Mouse (Mus musculus) liver, adult (tissue): ENCODE measurements around the gene Plxna2.

ENCODE experiments used
- GATA4 ChIP-seq: IDR thresholded peaks from 2 replicates; pipeline ENCODE4 v1.6.1; 2014; ENCODE audit warnings: mild to moderate bottlenecking, low read length; ENCODE audit not compliant: insufficient replicate concordance

Gene Plxna2

DNA sequence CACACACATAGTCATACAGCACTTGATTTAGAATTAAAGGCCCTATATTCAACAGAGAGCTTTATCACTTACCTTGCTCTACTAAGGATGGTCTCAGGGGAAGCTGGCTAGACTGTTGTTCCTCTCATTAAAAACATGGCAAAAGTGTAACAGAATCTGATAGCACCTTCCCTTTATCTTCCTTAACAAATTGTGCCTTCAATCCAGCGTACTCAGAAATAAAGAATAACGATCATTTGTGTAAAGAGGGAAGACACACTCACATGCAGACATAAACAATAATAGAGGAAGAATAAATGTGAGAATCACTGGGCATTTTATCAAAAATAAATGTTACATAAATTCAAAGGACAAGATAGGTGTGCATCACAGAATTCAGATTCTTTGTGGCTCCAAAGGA is at the start of gene Plxna2:
Gene Plxna2 (plus strand): TSS at position 301 of the 400 bp plus-strand sequence.
- no peak for TF ChIP-seq GATA4

DNA sequence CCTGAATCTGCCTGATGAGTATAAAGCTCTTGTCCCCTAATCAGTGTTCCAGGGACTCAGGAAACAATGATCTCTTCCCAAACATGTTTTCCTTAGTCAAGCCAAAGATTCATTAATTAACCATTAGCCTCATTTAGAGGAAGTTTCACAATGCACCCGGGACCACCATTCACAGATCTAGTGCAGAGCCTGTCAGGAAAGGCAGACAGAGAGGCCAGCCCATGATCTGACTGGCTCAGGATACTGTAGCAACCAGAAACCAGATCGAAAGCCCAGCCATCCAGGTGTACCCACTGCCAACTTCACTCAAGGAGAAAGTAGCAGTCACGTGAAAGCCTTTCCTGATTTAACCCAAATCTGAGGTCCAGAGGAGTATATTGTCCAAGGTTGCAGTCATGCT is 44.1 kb upstream of the Plxna2 start:
- TF ChIP-seq GATA4 = no peak

DNA sequence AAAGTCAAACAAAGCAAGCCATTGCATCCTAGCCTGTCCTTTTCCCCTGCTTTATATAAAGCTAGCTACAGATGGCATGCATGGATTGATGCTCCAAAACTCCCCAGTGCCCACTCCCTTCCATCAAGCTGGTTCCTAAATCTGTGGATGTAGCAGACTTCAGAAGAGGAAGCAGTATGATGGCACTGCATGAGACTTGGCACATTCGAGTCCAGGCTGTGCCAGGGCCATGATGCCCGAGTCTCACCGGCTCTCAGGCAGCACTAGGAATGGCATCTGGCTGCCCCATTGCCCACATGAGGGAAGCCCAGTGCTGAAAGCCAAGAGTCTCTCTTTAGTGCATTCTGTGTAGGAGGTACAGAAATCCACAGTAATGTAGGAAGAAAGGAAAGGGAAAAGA is 39.7 kb upstream of the Plxna2 start:
- TF ChIP-seq GATA4 = no peak

DNA sequence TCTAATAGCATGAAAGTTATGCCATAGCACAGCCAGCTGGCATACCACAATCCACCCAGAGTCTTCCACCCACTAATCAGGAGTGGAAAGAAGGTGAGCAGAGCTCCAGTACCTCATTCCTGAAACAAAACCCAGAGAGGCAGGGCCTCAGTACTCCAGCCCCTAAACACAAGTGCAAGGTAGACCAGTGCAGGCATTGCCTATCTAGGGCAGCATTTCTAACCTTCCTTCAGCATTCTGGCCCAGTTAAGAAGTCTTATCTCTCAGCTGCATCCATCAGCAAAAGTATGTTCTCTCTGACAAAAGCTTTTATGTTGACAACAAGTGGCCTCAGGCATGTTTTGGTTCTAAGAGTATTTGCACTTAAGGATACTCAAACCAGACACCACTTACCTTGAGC is 37.5 kb upstream of the Plxna2 start:
- no peak for TF ChIP-seq GATA4

DNA sequence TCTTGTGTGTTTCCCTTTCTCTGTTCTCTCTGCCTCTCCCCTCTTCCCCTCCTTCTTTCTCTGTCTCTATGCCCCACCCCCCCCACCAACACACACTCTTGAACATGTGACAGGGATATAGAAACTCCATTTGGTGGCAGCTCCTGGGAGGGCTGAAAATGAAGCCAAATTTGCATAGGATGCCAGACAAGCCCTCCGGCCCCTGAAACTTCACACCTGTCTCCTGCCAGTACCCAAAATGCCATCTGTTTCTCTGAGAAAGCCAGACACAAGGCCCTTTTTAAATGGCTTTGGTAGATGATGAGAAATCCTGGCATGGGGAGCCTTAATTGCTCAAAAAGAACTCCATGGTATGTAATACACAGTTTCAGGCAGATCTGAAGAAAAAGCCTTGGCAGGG is 31.3 kb upstream of the Plxna2 start:
- no peak for TF ChIP-seq GATA4

DNA sequence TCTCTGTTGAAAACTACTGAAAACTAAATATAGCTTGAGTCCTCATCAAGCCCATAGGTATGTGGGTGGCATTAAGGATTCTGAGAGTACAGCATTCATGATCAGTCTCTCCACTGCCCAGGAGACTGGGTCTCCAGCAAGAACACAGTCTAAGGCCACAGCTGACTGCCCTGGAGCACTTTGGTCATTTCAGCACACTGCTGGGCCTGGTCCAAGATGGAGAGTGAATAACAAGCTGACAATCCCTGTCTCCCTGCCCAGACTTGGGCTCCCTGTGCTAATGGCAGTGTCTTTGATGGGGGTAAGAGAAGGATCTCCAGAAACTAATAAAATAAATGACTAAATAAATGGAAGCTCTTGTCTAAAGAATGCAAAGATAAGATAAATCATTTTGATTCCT is 30.5 kb upstream of the Plxna2 start:
- no peak for TF ChIP-seq GATA4

DNA sequence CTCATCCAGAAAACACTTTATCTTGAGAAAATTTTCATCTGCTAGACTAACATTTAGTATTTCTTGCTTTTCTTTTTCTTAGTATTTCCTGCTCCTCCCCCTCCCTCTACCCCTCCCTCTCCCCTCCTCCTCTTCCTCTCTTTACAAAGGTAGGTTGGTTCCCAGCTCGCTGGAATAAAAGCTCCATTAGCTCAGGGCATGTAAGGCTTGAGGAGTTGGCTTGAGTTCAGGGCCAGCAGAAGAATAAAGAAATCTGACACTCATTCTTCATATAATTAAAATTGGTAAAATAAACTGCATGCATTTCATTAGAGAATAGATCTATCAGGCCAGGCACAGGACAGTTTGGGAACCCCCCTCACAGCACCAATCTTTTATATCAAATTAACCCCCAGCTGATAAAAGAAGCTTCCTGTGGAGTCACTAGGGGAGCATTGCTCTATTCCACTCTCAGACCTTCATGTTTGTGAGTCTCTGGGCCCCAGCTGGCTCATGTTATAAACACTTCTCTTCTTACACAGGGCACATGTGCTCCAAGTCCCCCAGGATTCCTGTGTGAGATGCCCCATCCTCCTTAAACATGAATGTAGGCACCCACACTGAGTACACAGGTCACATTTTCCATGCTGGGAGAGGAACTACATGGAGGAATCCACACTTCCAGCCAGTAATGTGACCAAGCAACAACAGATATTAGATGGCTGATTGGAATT is 29.9 kb upstream of the Plxna2 start:
- no peak for TF ChIP-seq GATA4

DNA sequence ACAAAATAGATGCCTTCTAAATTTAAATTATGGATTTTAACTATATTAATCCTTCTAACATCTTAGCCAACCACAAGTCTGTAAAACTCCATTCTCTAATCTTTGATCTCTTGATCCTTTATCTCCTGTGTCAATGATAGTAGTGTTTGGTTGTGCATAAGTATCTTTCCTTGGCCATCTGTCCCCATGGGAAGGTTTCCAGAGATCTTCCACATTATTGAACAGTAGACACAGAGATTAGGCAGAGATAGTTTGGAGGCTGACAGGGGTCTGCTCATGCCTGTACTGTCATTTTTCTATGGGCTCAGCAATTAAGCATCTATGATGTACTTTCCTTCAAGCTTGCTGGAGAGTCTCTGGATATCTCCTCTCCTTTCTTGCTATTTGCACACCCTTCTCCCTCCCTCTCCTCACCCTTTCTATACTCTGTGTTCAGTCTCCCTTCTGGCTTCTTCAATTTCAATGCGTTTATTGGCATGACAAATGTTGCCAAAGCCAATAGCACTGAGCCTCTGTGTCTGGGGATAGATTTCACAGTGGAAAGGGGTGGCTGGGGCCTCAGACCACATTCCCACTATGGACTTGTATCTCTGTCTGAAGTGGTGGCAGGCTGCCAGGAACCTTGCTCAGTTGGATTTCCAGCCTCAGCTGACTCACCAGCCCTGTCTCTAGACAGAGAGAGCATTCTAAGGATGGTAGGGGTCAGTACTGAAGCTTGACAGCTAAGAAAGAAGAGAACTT is 29.1 kb upstream of the Plxna2 start:
- TF ChIP-seq GATA4 = no peak

DNA sequence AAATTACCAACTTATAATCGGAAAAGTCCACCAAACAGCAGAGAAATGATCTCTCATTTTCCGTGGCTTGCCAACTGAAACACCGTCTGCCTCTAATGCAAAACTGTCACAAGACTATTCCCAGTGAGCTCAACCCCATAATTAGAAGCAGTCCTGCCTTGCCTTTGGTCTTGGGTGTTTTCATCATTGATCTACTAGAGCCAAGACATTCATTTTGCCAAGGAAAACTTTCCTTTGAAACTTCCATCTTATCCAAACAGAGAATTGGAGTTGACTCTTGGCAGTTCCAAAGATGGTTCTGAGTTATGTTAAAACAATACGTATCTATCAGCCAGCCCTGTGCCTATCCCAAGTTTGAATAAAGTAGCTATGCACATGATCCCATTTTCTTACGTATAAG is 24.9 kb upstream of the Plxna2 start:
- no peak for TF ChIP-seq GATA4

DNA sequence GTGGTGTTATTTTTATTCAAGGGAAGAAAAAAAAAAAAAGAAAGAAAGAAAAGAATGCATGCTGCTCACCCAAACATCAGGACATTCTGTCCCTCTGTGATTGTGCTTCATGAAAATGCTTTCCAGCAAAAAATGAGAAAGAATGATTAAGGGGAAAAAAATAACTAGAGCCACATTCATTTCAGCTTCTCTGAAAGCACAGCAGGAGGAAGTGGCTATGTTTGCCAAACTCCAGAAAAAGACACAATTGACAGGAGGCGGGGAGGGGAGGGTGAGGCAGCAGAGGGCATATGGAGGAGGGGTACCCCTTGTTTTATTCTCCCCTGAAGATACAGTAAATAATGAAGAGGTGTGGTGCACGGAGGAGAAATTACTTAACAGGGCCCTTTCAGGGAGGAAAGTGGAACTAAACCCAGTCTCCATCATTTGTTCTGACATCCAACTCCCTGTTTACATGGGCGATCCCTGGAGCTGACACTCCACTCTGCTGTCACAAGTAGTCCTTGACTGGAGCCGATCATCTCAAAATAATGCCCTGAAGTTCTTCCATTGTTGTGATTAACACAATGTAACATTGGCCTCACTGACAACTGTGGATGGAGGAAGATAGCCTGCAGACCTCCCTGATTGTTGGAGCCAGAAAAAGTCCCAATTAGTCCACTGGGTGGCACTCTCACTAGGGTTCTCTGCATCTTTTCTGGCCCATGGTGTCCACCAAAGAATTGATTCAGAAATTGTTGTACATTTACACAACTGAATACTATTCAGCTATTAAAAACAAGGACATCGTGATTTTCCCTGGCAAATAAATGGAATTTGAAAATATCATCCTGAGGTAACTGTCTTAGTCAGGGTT is 10.4 kb upstream of the Plxna2 start:
- TF ChIP-seq GATA4 = no peak

DNA sequence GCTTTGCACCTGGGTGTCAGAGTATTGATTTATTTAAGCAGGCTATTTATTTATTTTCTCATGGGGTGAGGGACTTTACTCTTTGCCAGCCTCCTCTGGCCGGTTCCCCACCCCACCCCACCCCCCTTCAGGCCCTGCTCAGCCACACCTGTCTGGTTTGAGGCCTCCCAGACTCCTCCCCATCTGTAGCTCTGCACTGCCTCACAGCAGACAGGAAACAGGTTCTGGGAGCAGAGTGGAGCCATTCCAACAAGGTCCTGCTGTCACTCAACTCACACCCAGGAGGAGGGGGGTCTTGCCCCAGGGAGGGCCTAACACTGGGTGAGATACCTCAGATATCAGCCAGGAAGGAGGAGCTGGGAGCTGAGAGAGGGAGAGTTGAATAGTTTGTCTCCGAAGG is 7.5 kb upstream of the Plxna2 start:
- no peak for TF ChIP-seq GATA4

DNA sequence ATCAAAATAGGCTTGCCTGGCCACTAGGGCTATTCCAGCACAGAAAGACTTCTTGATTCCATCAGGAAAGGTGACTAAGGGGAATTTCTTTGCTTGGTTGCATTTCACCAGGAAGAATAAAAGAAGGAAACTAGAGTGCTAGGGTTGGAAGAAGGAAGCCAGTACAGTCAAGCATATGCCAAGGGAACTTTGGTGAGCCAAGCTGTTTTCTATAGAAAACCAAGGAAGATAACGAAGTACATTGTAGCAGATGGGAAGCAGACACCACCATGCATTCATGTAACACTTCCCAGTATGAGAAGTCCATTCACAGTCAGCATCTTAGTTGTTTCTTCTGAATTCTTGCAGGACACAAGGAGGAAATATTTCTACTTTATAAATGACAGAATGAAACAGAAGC is 5.4 kb upstream of the Plxna2 start:
- no peak for TF ChIP-seq GATA4

DNA sequence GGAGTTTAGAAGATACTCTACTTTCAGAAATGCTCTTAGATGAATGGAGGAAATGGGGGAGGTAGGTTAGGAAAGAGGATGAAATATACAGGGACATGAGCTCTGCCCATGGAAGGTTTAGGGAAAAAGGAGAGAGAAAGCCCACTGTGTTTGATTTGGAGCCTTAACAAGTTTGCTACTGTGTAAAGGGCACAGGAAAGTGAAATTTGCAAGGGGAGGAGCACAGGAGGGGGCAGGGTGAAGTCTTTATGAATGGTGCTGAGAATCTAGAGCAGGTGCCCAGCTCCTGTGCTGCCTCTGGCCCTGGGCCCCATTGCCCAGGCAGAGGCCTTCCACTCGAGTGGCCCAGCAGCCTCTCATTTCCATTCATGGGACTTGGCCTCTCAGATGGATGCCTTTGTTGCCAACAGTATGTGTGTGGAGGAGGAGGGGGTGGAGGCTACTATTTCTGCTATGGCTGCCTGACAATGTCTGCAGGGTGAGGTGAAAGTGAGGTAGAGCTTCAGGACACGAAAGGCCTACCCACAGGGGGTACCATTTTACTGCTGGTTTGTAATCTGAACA is 4.7 kb upstream of the Plxna2 start:
- no peak for TF ChIP-seq GATA4

DNA sequence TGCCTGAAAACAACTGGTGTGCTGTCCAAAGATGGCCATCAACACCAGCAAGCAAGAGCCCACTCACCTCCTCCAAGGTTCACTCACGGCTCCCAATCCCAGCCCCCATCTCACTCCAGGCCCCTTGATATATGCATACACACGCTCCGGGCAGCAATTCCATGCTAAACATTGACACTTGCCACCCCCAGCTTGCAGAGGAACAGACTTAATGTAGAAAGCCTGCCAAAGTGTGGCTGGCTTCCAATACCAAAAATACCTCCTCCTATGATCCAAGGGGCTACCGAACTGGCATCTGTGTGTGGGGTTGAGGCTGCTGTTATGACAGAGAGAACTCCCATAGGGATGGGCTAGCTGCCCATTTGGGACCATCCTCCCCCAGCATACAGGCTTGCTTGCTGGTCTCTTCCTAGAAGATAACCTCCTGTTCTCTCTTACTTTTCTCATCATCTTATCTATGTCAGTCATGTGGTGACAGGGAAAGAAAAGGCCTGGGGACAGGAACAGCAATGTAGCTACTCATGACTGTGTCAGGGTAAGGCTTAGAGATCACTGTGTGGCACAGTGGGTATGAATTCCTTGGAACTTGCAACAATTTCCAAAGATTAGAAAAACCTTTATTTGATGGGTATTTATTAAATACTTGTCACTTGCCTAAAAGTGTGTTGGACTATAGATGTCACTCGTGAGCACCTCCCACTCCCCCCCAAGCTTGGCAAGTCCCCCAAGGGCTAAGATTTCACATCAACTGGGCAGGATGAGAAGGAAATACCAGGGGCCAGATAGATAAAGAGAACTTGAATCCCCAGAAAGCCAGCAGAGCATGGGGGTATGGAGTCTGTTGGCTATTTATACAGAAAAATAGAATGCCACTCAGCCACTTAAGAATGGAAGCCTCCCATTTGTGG is 3.8 kb upstream of the Plxna2 start:
- TF ChIP-seq GATA4 = no peak
